Mouse (Mus musculus) hindbrain, embryonic 11.5 days (tissue): ENCODE measurements around the gene Rpa3. TPM values are rescaled to one million over a fixed set of nuclear protein-coding genes. Genes with fewer than 3 reads are reported as not detected.

Experiments
- ATAC-seq: fragments of 200-750 bp; cut with Nextera tagmentation; 2 replicates; pipeline ENCODE4 v1.8.0; 2017; ENCODE audit warnings: mild to moderate bottlenecking, moderate TSS enrichment, moderate library complexity; ENCODE audit not compliant: low FRiP score
- DNase-seq: peaks from one replicate; pipeline ENCODE4 v3.0.0-alpha.2; 2015; ENCODE audit warnings: low spot score
- H3K27ac ChIP-seq: fragments of 300-500 bp; sonication (generic); 2 replicates; pipeline ENCODE4 v1.5.1; 2014; ENCODE audit warnings: mild to moderate bottlenecking, low read depth, low read length
- H3K27me3 ChIP-seq: fragments of 300-500 bp; sonication (generic); 2 replicates; pipeline ENCODE4 v1.6.1; 2014; ENCODE audit warnings: mild to moderate bottlenecking, low read length, moderate library complexity, mixed read lengths; ENCODE audit not compliant: control insufficient read depth, insufficient read depth
- H3K36me3 ChIP-seq: fragments of 300-500 bp; sonication (generic); 2 replicates; pipeline ENCODE4 v1.6.1; 2014; ENCODE audit warnings: mild to moderate bottlenecking, low read length, moderate library complexity, mixed read lengths; ENCODE audit not compliant: control insufficient read depth, insufficient read depth
- H3K4me1 ChIP-seq: fragments of 300-500 bp; sonication (generic); replicated peaks from 2 replicates; pipeline ENCODE4 v1.6.1; 2014; ENCODE audit warnings: low read length, mixed read lengths; ENCODE audit not compliant: control insufficient read depth, insufficient read depth
- H3K4me2 ChIP-seq: fragments of 300-500 bp; sonication (generic); replicated peaks from 2 replicates; pipeline ENCODE4 v1.6.1; 2014; ENCODE audit warnings: mild to moderate bottlenecking, low read depth, low read length
- H3K4me3 ChIP-seq: fragments of 300-500 bp; sonication (generic); 2 replicates; pipeline ENCODE4 v1.5.1; 2014; ENCODE audit warnings: low read depth, low read length
- H3K9ac ChIP-seq: fragments of 300-500 bp; sonication (generic); 2 replicates; pipeline ENCODE4 v1.6.1; 2014; ENCODE audit warnings: low read depth, low read length
- H3K9me3 ChIP-seq: fragments of 300-500 bp; sonication (generic); 2 replicates; pipeline ENCODE4 v1.6.1; 2016; ENCODE audit warnings: low read length; ENCODE audit not compliant: control insufficient read depth
- WGBS: fragments of 180-500 bp; shearing (Covaris S2); extraction: QIAGEN DNeasy Blood & Tissue Kit; methylation state at CpG from one replicate; pipeline ENCODE4 v1.1.7; 2014; 5-methylcytosine and 5-hydroxymethylcytosine counted together
- polyA plus RNA-seq: library from polyadenylated mRNA; unstranded; fragments of >200 nt; fragmentation: Nextera tagmentation; extraction: Ambion mirVana; gene quantifications from 2 replicates; pipeline ENCODE4 v1.2.1, GENCODE M21; 2014

Rpa3 gene
- polyA plus RNA-seq, 1 experiment from 2014 or later, result 160 TPM

DNA sequence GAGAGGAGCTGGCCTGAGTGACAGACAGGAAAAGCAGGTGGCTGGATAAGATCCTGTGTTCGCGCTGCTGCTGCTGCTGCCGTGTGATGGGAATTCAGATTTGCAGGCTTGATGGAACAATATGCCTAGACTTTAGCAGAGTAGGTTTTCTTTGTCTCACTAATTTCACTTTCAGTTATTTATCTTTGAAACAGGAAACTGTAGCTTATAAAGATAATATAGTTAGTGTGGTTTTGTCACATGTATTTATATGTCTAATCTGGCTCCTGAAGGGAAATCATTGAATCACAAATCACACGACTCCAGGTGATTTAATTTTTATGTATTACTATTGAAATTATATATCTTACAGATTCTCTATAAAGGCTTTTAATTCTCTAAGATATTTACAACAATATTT lies 24.3 kb upstream of the Rpa3 start:
- 92% methylated on average over 4 of the region's 4 CpGs for WGBS
- Histone ChIP-seq H3K4me2 (no peak overlapping the region), H3K4me1 (no peaks in the 10 kb centered on the region), H3K4me3 (no peak overlapping the region), H3K9ac (no peak overlapping the region), H3K36me3 (no peaks in the 10 kb centered on the region), H3K27me3 (no peaks in the 10 kb centered on the region), H3K27ac (no peak overlapping the region), H3K9me3 (no peaks in the 10 kb centered on the region)
- ATAC-seq, result no peak
- DNase-seq, result no peak

DNA sequence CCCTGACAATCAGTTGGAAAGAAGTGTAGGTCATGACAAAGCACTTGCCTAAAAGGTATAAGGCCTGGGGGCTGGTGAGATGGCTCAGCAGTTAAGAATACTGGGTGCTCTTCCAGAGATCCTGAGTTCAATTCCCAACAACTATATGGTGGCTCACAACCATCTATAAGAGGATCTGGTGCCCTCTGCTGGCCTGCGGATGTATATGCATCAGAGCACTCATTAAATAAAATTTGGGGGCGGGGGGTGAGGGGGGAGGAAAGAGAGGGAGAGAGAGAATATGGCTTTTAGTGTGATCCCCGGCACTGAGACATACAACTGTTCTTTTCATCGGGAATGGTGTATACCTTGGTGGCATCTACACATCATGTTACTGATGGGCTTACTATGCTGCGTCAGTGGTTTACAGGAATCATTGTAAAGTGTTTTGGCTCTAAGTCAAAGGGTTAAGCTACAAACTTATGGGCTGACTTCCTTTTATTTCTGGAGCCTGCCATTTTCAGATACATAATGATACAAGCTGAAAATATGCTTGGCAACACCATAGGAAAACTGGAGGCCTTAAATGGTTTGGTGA lies 19.5 kb upstream of the Rpa3 start:
- Histone ChIP-seq H3K27me3 (no peaks in the 10 kb centered on the region), H3K9me3 (no peaks in the 10 kb centered on the region), H3K27ac (no peak overlapping the region), H3K4me2 (no peak overlapping the region), H3K4me1 (no peaks in the 10 kb centered on the region), H3K9ac (no peak overlapping the region), H3K4me3 (no peak overlapping the region), H3K36me3 (no peaks in the 10 kb centered on the region)
- peak; percentile 25 for DNase-seq
- 64% methylated on average over 5 of the region's 5 CpGs for WGBS
- no peak for ATAC-seq

DNA sequence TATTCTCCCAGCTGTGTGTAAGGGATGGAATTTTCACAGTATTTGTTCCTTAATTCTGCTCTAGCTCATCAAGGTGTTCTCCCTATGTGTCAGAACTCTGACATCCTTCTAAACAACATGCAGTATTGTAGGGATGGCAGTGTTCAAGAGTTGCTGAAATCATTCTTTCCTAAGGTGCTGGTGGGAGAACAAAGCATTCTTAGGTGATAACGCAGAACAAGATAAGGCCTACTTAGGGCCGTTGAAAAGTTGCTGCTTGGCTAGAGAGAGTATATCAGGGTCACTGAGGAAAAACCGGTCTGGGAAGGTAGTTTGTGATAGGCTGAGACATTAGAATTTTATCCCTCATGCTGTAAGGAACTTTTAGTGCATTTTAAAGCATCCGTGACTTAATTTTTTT lies 17.5 kb upstream of the Rpa3 start:
- no peak for ATAC-seq
- WGBS, result 83% methylated on average over 4 of the region's 4 CpGs
- Histone ChIP-seq H3K27me3 (no peaks in the 10 kb centered on the region), H3K4me3 (no peak overlapping the region), H3K9ac (no peak overlapping the region), H3K4me1 (no peaks in the 10 kb centered on the region), H3K27ac (no peak overlapping the region), H3K4me2 (no peak overlapping the region), H3K9me3 (no peaks in the 10 kb centered on the region), H3K36me3 (no peaks in the 10 kb centered on the region)
- no peak for DNase-seq

DNA sequence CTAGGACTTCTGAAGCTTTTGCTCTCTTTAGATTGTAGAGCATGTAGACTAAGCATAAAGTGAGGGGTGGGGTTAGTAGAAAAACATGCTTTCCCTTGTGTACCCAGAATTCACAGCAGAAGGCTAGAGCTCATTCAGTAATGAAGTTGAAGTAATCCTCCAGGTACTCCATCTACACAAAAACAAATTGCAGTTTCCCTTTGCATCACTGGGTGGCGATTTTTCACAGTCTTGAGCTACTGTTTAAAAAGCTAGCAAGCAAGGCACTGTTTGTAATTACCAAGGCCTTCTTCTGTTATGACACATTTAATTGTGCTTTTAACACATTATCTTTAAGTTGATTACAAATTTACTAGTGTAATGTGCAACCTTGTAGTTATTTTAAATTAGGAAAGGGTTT lies 16.1 kb upstream of the Rpa3 start:
- no peak overlapping the region for H3K27ac ChIP-seq
- H3K27me3 ChIP-seq, result no peaks in the 10 kb centered on the region
- H3K9ac ChIP-seq, result no peak overlapping the region
- H3K4me1 ChIP-seq, result no peaks in the 10 kb centered on the region
- no peaks in the 10 kb centered on the region for H3K9me3 ChIP-seq
- WGBS, result 6% methylated on average over 1 of the region's 1 CpGs
- ATAC-seq (no peak), DNase-seq (peak; percentile 41)
- no peak overlapping the region for H3K4me3 ChIP-seq
- no peak overlapping the region for H3K4me2 ChIP-seq
- H3K36me3 ChIP-seq, result no peaks in the 10 kb centered on the region

DNA sequence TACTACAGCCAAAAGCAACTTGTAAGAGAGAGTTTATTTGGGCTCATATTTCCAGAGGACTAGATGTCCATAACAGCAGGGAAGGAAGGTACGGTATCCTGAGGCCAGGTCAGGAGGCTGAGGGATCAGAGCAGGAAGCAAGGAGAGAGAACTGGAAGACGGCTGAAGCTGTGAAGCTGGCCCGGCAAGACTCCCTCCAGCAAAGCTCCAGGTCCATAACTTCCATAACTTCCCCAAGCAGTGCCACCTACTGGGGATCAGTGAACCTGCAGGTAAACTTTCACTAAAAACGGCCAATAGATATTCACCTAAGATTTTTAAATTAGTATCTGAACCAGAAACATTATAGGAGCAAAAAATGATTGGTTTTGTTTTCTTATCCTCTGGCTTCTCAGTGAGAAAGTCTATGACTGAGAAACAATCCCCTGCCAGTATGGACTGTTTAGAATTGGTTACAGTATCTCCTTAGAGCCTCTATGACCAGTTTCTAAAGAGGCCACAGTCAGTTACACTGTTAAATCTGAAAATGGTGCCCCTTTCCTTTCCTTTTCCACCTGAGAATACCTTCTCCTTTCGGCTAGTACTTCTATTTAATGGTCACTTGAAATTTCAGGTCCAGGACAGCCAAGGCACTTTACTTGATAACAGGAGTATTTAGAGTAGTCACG lies 15.5 kb upstream of the Rpa3 start:
- H3K4me2 ChIP-seq, result no peak overlapping the region
- 40% methylated on average over 6 of the region's 6 CpGs for WGBS

DNA sequence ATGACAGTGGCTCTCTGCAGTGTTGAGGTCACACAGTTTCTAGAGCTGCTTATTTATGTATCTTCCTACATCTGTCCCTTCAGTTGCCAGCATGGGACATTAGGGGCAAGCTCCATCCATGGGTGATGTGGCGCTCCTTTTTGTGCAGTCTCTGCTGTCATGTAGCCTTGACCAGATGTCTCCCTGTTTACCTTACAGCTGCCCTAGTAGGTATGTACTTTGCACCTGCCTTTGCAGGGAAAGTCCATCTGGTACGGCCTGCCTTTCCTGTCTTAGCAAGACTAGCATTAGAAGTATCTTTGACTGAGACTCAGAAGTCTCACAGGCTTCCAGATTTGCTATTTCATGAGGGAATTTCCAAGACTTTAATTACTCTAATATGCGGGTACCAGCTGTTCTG lies 12.1 kb upstream of the Rpa3 start:
- WGBS, result 89% methylated on average over 3 of the region's 3 CpGs
- Histone ChIP-seq H3K9me3 (no peaks in the 10 kb centered on the region), H3K4me2 (no peak overlapping the region), H3K27me3 (no peaks in the 10 kb centered on the region), H3K4me1 (no peaks in the 10 kb centered on the region), H3K4me3 (no peak overlapping the region), H3K36me3 (no peaks in the 10 kb centered on the region), H3K9ac (no peak overlapping the region), H3K27ac (no peak overlapping the region)
- no peak for ATAC-seq
- no peak for DNase-seq

More for the DNA sequence above, 15.5 kb upstream of the Rpa3 start:
- H3K27ac ChIP-seq, result no peak overlapping the region
- no peaks in the 10 kb centered on the region for H3K9me3 ChIP-seq
- no peaks in the 10 kb centered on the region for H3K27me3 ChIP-seq
- no peaks in the 10 kb centered on the region for H3K4me1 ChIP-seq
- DNase-seq (peak; percentile 72), ATAC-seq (no peak)
- H3K36me3 ChIP-seq, result no peaks in the 10 kb centered on the region
- H3K9ac ChIP-seq, result no peak overlapping the region
- no peak overlapping the region for H3K4me3 ChIP-seq

DNA sequence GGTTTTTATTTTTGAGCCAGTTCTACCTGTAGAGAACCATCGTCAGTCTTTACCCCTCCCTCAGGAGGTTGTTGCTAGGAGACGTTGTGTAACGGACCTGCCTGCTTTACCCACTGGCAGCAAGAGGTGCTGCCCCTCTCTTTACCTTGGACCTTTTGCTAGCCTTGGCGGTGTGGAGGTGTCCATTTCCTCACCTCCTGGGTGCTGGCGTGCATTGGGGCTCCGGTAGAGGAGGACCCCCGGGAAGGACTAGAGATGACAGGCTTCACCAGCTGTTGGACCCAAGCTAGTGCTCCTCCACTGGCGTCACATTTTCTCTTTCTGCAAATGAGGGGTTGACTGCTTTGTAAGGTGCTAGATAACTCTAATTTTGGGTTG lies 683 bp upstream of the Rpa3 start:
- Histone ChIP-seq H3K4me2 (peak overlapping the region; percentile 95), H3K4me1 (no peaks in the 10 kb centered on the region; the same call in 1 of the 2 replicates), H3K9ac (peak overlapping the region; percentile 59), H3K4me3 (peak overlapping the region; percentile 59), H3K36me3 (no peaks in the 10 kb centered on the region), H3K27ac (0 out of 2 replicates have a peak overlapping the region, but pooled peaks have one; percentile 19), H3K27me3 (no peaks in the 10 kb centered on the region), H3K9me3 (no peaks in the 10 kb centered on the region)
- no peak for DNase-seq
- no peak; the same call in 1 of the 2 replicates for ATAC-seq
- 1% methylated on average over 8 of the region's 8 CpGs for WGBS

DNA sequence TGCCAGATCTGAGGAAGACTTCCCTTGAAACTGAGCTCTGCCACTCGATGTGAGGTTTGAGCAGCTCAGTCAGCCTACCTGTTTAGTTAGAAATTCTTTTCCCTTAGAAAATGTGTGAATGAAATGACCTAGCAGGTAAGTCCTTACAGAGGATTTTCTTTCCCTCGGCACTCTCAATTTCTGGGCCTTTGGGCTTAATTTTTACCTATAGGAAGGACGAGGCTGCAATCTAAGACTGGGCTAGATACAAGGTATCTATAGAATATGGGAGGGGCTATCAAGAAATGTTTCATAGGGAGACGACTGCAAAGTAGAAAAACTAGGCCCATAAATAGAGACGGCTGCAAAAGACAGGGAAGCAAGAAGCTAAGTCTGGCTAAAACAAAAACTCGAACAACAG lies 657 bp downstream of the Rpa3 start:
- peak; percentile 2 for DNase-seq
- Histone ChIP-seq H3K4me2 (peak overlapping the region; percentile 58), H3K9me3 (no peaks in the 10 kb centered on the region), H3K4me1 (no peaks in the 10 kb centered on the region; the same call in 1 of the 2 replicates), H3K36me3 (no peaks in the 10 kb centered on the region), H3K27ac (no peak overlapping the region; the same call in 1 of the 2 replicates), H3K27me3 (no peaks in the 10 kb centered on the region), H3K9ac (peak overlapping the region; percentile 79), H3K4me3 (peak overlapping the region; percentile 59)
- ATAC-seq, result no peak
- WGBS, result 10% methylated on average over 6 of the region's 6 CpGs

DNA sequence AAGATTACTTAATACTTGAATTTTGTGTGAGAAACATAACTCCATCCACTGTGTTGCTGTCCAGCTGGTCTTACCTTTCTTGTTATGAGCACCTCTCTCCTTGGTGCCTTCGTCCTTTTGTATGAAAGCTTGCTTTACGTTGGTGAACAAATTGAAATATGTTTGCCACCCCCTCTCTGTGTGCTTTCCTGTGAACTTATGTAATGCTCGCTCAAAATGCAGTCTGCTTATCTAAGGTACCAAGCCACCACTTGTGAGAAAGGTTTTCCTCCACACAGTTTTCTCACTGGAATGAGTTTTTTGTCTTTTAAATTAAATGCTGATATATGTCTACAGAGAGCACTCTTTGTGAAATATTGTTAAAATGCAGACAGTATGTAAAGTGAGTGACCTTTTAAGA lies 30.4 kb downstream of the Rpa3 start:
- DNase-seq (no peak), ATAC-seq (no peak)
- H3K9me3 ChIP-seq, result no peaks in the 10 kb centered on the region
- no peak overlapping the region for H3K27ac ChIP-seq
- 90% methylated on average over 3 of the region's 3 CpGs for WGBS
- H3K4me2 ChIP-seq, result no peak overlapping the region
- no peaks in the 10 kb centered on the region for H3K27me3 ChIP-seq
- H3K4me3 ChIP-seq, result no peak overlapping the region
- no peak overlapping the region for H3K9ac ChIP-seq
- H3K36me3 ChIP-seq, result no peaks in the 10 kb centered on the region
- H3K4me1 ChIP-seq, result no peaks in the 10 kb centered on the region
